Mouse (Mus musculus): Measurements from ENCODE around the gene Peli3.

DNA sequence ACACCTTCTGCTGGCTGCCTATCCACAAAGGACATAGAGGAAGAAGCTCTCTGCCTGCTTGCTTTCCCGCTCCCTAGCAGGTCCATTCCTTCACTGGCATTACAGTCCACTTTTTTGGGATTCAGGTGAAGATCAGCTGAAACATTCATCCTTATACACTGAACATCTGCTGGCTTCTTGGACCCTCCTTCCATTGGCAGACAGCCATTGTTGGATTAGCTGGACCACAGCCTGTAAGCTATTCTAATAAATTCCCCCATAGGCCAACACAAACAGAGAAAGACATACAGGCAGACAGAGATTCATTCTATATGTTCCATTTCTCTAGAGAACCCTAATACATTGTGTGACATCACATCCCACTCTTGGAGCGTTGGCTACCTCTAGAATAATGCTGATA is 6.0 kb downstream of the Peli3 start:
- TF ChIP-seq GATA1 (IDR thresholded peaks at IDR 0.05; ENCODE audit: low read length) (no peak), TAL1 (IDR thresholded peaks at IDR 0.05; ENCODE audit: low read length) (no peak)

Data from erythroblast, embryonic 14.5 days (primary cell).